Mouse (Mus musculus) neural tube, embryonic 15.5 days (tissue): ENCODE data around the gene Sorbs2. TPM values are rescaled to one million over a fixed set of nuclear protein-coding genes. Genes with fewer than 3 reads are reported as not detected.

ENCODE experiments used
- ATAC-seq: fragments of 200-750 bp; cut with Nextera tagmentation; 2 replicates; pipeline ENCODE4 v1.8.0; 2017; ENCODE audit warnings: mild to moderate bottlenecking, moderate TSS enrichment, moderate library complexity; ENCODE audit not compliant: low FRiP score
- H3K27ac ChIP-seq: fragments of 300-500 bp; sonication (generic); replicated peaks from 2 replicates; pipeline ENCODE4 v1.5.1; 2015; ENCODE audit warnings: mild to moderate bottlenecking, inconsistent platforms
- H3K27me3 ChIP-seq: fragments of 300-500 bp; sonication (generic); replicated peaks from 2 replicates; pipeline ENCODE4 v1.6.1; 2015; ENCODE audit warnings: inconsistent platforms
- H3K36me3 ChIP-seq: fragments of 300-500 bp; sonication (generic); 2 replicates; pipeline ENCODE4 v1.6.1; 2015; ENCODE audit warnings: inconsistent platforms
- H3K4me1 ChIP-seq: fragments of 300-500 bp; sonication (generic); 2 replicates; pipeline ENCODE4 v1.6.1; 2015; ENCODE audit warnings: inconsistent platforms
- H3K4me2 ChIP-seq: fragments of 300-500 bp; sonication (generic); 2 replicates; pipeline ENCODE4 v1.6.1; 2015; ENCODE audit warnings: inconsistent platforms, mild to moderate bottlenecking, moderate library complexity
- H3K4me3 ChIP-seq: fragments of 300-500 bp; sonication (generic); replicated peaks from 2 replicates; pipeline ENCODE4 v1.5.1; 2015; ENCODE audit warnings: mild to moderate bottlenecking, inconsistent platforms
- H3K9ac ChIP-seq: fragments of 300-500 bp; sonication (generic); replicated peaks from 2 replicates; pipeline ENCODE4 v1.6.1; 2015; ENCODE audit warnings: mild to moderate bottlenecking, inconsistent platforms
- H3K9me3 ChIP-seq: fragments of 300-500 bp; sonication (generic); replicated peaks from 2 replicates; pipeline ENCODE4 v1.6.1; 2016; ENCODE audit warnings: inconsistent platforms
- WGBS: fragments of 180-500 bp; shearing (Covaris S2); methylation state at CpG from one replicate; pipeline ENCODE4 v1.1.7; 2015; ENCODE audit warnings: mixed read lengths; 5-methylcytosine and 5-hydroxymethylcytosine counted together
- polyA plus RNA-seq: library from polyadenylated mRNA; unstranded; fragments of >200 nt; fragmentation: Nextera tagmentation; extraction: Ambion mirVana; gene quantifications from 2 replicates; pipeline ENCODE4 v1.2.1, GENCODE M21; 2015

Gene Sorbs2
- polyA plus RNA-seq, 1 experiment from 2014 or later = 48.8 TPM

DNA sequence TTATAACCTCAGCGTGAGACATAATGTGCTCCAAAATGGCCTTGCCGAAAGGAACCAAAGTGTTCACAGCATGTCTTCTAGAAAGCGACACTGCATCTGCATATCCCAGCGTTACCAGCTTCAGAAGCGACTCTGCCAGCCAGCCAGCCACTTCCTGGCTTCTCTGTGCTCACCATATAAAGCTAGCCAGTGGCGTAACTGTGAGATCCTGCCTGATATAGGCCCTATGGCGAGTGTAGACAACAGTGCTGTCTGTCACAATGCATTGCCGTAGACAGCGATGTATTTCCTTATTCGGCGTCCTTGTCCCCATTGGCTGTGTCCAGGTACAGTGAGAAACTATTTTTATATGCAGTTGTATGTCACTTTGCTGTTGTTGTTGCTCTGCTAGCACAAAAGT lies 258.6 kb downstream of the Sorbs2 start:
- H3K9ac ChIP-seq = no peak overlapping the region
- peaks cover 15% of the 10 kb centered on the region for H3K36me3 ChIP-seq
- H3K4me3 ChIP-seq = no peak overlapping the region
- H3K4me1 ChIP-seq = peaks cover 18% of the 10 kb centered on the region
- no peak overlapping the region for H3K4me2 ChIP-seq
- no peaks in the 10 kb centered on the region for H3K27me3 ChIP-seq
- no peaks in the 10 kb centered on the region for H3K9me3 ChIP-seq
- no peak for ATAC-seq
- WGBS = 80% methylated on average over 11 of the region's 11 CpGs
- H3K27ac ChIP-seq = no peak overlapping the region

DNA sequence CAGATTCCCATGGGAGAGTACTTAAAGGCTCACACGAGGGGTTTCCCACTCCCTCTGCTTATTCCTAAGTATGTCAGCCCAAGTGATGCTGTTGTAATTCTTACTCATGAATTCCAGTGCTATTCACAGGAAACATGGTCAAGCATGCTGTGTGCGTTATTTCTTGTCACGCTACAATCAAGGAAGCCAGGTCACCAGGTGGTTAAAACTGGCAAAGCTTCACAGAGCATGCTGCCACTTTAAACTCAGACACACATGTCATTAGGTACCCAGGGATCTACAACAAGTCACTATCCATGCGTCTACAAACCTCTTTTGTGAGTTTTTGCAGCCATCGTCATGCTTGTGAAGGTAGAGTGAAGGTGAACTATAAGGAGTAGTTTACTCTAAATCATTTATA lies 267.3 kb downstream of the Sorbs2 start:
- H3K9ac ChIP-seq = no peak overlapping the region
- H3K27ac ChIP-seq = no peak overlapping the region
- no peak overlapping the region for H3K4me3 ChIP-seq
- no peak overlapping the region for H3K4me2 ChIP-seq
- no peak for ATAC-seq
- H3K4me1 ChIP-seq = no peaks in the 10 kb centered on the region
- H3K9me3 ChIP-seq = no peaks in the 10 kb centered on the region
- peaks cover 48% of the 10 kb centered on the region for H3K36me3 ChIP-seq
- H3K27me3 ChIP-seq = no peaks in the 10 kb centered on the region
- 88% methylated on average over 5 of the region's 5 CpGs for WGBS

DNA sequence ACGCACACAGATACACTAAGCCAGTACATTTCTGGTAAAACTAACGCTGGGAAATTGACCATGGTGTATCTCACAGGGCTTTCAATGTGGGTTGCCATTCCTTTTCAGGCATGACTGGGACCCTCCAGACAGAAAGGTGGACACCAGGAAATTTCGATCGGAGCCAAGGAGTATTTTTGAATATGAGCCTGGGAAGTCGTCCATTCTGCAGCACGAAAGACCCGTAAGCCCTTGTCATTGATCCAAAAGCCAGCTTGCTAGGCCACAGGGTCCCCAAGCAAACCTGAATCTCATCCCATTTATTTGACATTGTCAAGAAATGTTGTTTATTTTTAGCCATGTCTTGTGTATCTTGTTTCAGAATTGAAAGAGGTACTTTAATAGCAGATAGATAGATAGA lies 267.9 kb downstream of the Sorbs2 start:
- 96% methylated on average over 7 of the region's 7 CpGs for WGBS
- Histone ChIP-seq H3K9me3 (no peaks in the 10 kb centered on the region), H3K9ac (no peak overlapping the region), H3K4me2 (no peak overlapping the region), H3K4me3 (no peak overlapping the region), H3K36me3 (peaks cover 42% of the 10 kb centered on the region), H3K4me1 (no peaks in the 10 kb centered on the region), H3K27ac (no peak overlapping the region), H3K27me3 (no peaks in the 10 kb centered on the region)
- ATAC-seq = no peak

GRCm38 (mm10) chr8:45776366-45776765 lies 268.8 kb downstream of the Sorbs2 start:
- peaks cover 34% of the 10 kb centered on the region for H3K36me3 ChIP-seq
- no peak overlapping the region for H3K4me3 ChIP-seq
- H3K27ac ChIP-seq = no peak overlapping the region
- H3K9ac ChIP-seq = no peak overlapping the region
- no peaks in the 10 kb centered on the region for H3K4me1 ChIP-seq
- ATAC-seq = no peak
- H3K9me3 ChIP-seq = no peaks in the 10 kb centered on the region
- H3K27me3 ChIP-seq = no peaks in the 10 kb centered on the region
- 92% methylated on average over 9 of the region's 9 CpGs for WGBS
- H3K4me2 ChIP-seq = no peak overlapping the region

DNA sequence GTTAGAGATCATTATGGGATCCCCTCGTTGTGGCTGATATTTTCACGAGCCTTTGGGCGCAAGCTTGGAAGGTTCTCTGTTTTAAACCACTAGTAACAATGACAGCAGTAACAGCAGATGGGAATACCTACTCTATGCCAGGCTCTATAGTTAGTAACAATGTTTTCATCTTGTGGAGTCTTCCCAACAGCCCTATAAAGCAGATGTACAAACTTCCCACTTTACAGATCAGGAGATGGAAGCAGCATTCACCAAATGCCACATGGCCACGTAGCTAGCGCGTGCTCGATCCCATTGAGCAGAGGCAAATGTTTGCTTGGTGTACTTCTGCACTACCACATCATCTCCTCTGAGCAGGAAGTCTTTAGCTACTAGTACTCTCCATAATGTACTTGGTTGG lies 269.4 kb downstream of the Sorbs2 start:
- Histone ChIP-seq H3K36me3 (peaks cover 28% of the 10 kb centered on the region), H3K9ac (no peak overlapping the region), H3K27ac (no peak overlapping the region), H3K9me3 (no peaks in the 10 kb centered on the region), H3K4me3 (no peak overlapping the region), H3K4me2 (no peak overlapping the region), H3K4me1 (no peaks in the 10 kb centered on the region), H3K27me3 (no peaks in the 10 kb centered on the region)
- 97% methylated on average over 7 of the region's 7 CpGs for WGBS
- ATAC-seq = no peak

- Histone ChIP-seq H3K27me3 (no peaks in the 10 kb centered on the region), H3K4me2 (no peak overlapping the region), H3K4me1 (no peaks in the 10 kb centered on the region), H3K36me3 (peaks cover 12% of the 10 kb centered on the region), H3K9ac (no peak overlapping the region), H3K9me3 (no peaks in the 10 kb centered on the region), H3K27ac (no peak overlapping the region), H3K4me3 (no peak overlapping the region)
- 60% methylated on average over 4 of the region's 4 CpGs for WGBS
- no peak for ATAC-seq
Observed at GRCm38 (mm10) chr8:45780585-45780984, 273.0 kb downstream of the Sorbs2 start.

DNA sequence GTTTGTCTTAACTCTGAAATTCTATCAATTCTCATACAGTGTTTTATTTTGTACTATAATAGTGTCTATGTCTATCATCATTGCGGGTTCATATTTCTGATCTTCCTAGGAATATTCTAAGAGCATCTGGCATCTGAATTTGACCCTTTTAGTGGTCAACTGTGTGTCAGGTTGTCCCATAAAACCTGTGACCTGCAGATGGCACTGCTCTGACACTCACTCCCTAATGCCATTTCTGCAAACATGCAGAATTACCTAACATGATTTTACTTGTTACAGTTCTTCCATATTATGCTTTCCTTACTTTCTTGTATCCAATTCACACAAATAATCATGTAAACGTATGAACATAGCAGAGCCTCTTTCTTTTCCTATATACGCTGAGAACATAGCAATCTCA lies 281.0 kb downstream of the Sorbs2 start:
- ATAC-seq = no peak
- WGBS = 83% methylated on average over 3 of the region's 3 CpGs
- no peak overlapping the region for H3K9ac ChIP-seq

DNA sequence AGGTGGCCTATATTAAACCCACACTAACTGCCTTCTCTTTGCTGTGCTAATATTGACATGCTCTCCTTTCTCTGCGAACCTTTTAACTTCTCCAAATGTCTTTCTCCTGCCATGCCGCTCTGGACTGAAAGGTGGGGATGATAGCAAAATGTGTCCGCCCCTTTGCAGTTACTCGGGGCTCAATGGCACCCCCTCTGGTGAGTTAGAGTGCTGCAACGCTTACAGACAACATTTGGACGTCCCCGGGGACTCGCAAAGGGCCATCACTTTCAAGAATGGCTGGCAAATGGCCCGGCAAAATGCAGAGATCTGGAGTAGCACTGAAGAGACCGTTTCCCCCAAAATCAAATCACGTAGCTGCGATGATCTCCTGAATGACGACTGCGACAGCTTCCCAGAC lies 287.3 kb downstream of the Sorbs2 start:
- no peak overlapping the region for H3K4me3 ChIP-seq
- no peak for ATAC-seq
- no peaks in the 10 kb centered on the region for H3K27me3 ChIP-seq
- no peak overlapping the region for H3K27ac ChIP-seq
- peaks cover 38% of the 10 kb centered on the region for H3K36me3 ChIP-seq
- 82% methylated on average over 14 of the region's 14 CpGs for WGBS
- no peaks in the 10 kb centered on the region for H3K4me1 ChIP-seq
- no peak overlapping the region for H3K4me2 ChIP-seq
- H3K9me3 ChIP-seq = no peaks in the 10 kb centered on the region
- no peak overlapping the region for H3K9ac ChIP-seq

More for the DNA sequence above, 281.0 kb downstream of the Sorbs2 start:
- H3K9me3 ChIP-seq = no peaks in the 10 kb centered on the region
- H3K4me1 ChIP-seq = no peaks in the 10 kb centered on the region
- no peak overlapping the region for H3K27ac ChIP-seq
- H3K4me2 ChIP-seq = no peak overlapping the region
- H3K36me3 ChIP-seq = peaks cover 8% of the 10 kb centered on the region
- no peak overlapping the region for H3K4me3 ChIP-seq
- no peaks in the 10 kb centered on the region for H3K27me3 ChIP-seq

DNA sequence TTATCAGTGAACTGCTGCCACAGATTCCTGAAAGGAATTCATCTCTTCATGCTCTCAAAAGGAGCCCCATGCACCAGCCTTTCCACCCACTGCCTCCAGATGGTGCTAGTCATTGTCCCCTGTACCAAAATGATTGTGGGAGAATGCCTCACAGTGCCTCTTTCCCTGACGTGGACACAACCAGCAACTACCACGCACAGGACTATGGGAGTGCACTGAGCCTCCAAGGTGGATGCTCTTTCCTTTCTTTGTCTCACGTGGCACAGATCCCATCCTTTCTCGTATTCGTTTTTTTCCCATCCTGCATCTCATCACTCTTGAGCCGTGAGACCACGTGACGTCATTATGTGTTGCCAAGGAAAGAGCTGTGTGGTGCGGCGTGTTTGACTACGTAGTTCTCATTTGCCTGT lies 288.7 kb downstream of the Sorbs2 start:
- Histone ChIP-seq H3K9me3 (no peaks in the 10 kb centered on the region), H3K4me3 (no peak overlapping the region), H3K4me1 (no peaks in the 10 kb centered on the region), H3K9ac (no peak overlapping the region), H3K4me2 (no peak overlapping the region), H3K27ac (no peak overlapping the region), H3K36me3 (peaks cover 41% of the 10 kb centered on the region), H3K27me3 (no peaks in the 10 kb centered on the region)
- 61% methylated on average over 11 of the region's 11 CpGs for WGBS
- ATAC-seq = no peak

DNA sequence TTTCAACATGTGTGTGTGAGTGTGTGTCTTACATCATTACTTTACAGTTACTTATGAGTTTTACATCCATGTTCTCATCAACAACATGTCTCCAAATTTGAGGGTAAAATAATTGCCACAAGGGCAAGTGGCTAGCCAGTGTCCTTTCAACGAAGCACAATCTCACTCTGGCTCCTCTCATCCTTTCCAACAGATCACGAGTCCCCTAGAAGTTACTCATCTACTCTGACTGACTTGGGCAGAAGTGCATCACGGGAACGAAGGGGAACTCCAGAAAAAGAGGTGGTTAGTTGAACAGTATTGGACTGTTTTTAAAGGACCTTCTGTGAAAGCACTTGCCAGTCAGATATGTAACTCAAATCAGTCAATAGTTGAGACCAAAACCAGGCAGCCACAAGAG lies 291.9 kb downstream of the Sorbs2 start:
- Histone ChIP-seq H3K4me1 (no peaks in the 10 kb centered on the region), H3K4me3 (no peak overlapping the region), H3K9me3 (no peaks in the 10 kb centered on the region), H3K27me3 (no peaks in the 10 kb centered on the region), H3K4me2 (no peak overlapping the region), H3K27ac (no peak overlapping the region), H3K36me3 (peaks cover 47% of the 10 kb centered on the region), H3K9ac (no peak overlapping the region)
- no peak for ATAC-seq
- 95% methylated on average over 4 of the region's 4 CpGs for WGBS

DNA sequence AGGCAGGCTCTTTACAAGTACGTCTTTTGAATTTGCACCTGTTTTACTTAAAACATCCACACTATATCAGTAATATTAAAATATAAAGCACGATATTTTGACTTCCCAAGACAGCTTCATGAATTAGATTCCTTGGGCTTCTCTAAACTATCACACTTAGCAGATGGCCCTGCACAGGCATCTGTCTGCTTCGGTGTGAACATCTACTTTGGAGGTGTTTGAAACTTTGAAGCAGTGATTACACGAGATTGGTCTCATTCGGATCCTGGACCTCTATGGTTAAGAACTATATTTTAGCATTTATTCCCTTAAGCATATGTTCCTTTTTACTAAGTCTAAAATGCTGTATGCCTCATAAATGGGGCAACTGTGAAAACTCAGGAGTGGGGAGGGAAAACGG lies 301.0 kb downstream of the Sorbs2 start:
- no peak for ATAC-seq
- Histone ChIP-seq H3K4me2 (no peak overlapping the region), H3K27me3 (no peaks in the 10 kb centered on the region), H3K4me1 (no peaks in the 10 kb centered on the region), H3K4me3 (no peak overlapping the region), H3K9ac (no peak overlapping the region), H3K9me3 (no peaks in the 10 kb centered on the region), H3K36me3 (peaks cover 52% of the 10 kb centered on the region), H3K27ac (no peak overlapping the region)
- WGBS = 95% methylated on average over 6 of the region's 6 CpGs

GRCm38 (mm10) chr8:45816765-45817426 lies 309.3 kb downstream of the Sorbs2 start:
- Histone ChIP-seq H3K27me3 (no peaks in the 10 kb centered on the region), H3K9me3 (no peaks in the 10 kb centered on the region), H3K9ac (no peak overlapping the region), H3K36me3 (peaks cover 27% of the 10 kb centered on the region), H3K4me1 (no peaks in the 10 kb centered on the region), H3K4me3 (no peak overlapping the region), H3K27ac (no peak overlapping the region), H3K4me2 (no peak overlapping the region)
- WGBS = 26% methylated on average over 7 of the region's 7 CpGs
- no peak for ATAC-seq

DNA sequence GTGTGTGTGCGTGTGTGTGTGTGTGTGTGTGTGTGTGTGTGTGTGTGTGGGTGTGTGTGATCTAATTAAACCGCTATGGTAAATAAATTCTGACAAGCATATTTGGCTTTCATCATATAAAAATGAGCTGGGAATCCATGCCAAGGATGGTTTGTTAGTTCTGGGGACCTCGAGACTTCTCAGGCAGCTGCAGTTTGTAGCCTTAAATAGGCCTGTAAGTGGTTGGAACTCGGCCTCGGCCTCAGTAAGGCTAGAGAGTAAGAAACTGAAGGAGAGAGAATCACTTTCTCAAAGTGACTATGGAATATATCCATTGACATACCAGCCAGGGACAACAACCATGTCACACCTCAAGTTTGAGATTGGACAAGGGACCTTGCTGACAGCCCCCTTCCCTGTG lies 314.1 kb downstream of the Sorbs2 start:
- no peak for ATAC-seq
- Histone ChIP-seq H3K36me3 (peaks cover 27% of the 10 kb centered on the region), H3K4me2 (no peak overlapping the region), H3K4me3 (no peak overlapping the region), H3K9ac (no peak overlapping the region), H3K27me3 (no peaks in the 10 kb centered on the region), H3K27ac (no peak overlapping the region), H3K9me3 (no peaks in the 10 kb centered on the region), H3K4me1 (no peaks in the 10 kb centered on the region)
- 83% methylated on average over 5 of the region's 5 CpGs for WGBS
